Mouse (Mus musculus): ENCODE data around the gene Hoxa13. TPM values are rescaled to one million over a fixed set of nuclear protein-coding genes. Genes with fewer than 3 reads are reported as not detected.

Gene Hoxa13
- total RNA-seq, 2 experiments from 2014 or later, result not detected

GRCm38 (mm10) chr6:52252016-52252774, 8.5 kb downstream of the Hoxa13 start:
- DNase-seq (ENCODE audit: extremely low spot score in 1 of 2, low spot score in 1 of 2), result no peak

- DNase-seq (ENCODE audit: extremely low spot score in 1 of 2, low spot score in 1 of 2), result no peak
Observed at GRCm38 (mm10) chr6:52251177-52251879, 9.4 kb downstream of the Hoxa13 start.

- no peak for DNase-seq (ENCODE audit: extremely low spot score in 1 of 2, low spot score in 1 of 2)
Observed at GRCm38 (mm10) chr6:52249826-52250225, 10.9 kb downstream of the Hoxa13 start.

GRCm38 (mm10) chr6:52249415-52249738, 11.3 kb downstream of the Hoxa13 start:
- DNase-seq (ENCODE audit: extremely low spot score in 1 of 2, low spot score in 1 of 2), result no peak

GRCm38 (mm10) chr6:52248638-52249414, 11.9 kb downstream of the Hoxa13 start:
- no peak for DNase-seq (ENCODE audit: extremely low spot score in 1 of 2, low spot score in 1 of 2)

- DNase-seq (ENCODE audit: extremely low spot score in 1 of 2, low spot score in 1 of 2), result no peak
Observed at GRCm38 (mm10) chr6:52247766-52248637, 12.7 kb downstream of the Hoxa13 start.

- no peak for DNase-seq (ENCODE audit: extremely low spot score in 1 of 2, low spot score in 1 of 2)
Observed at GRCm38 (mm10) chr6:52246916-52247315, 13.8 kb downstream of the Hoxa13 start.

- DNase-seq (ENCODE audit: extremely low spot score in 1 of 2, low spot score in 1 of 2), result no peak
Observed at GRCm38 (mm10) chr6:52246403-52246803, 14.3 kb downstream of the Hoxa13 start.

- no peak for DNase-seq (ENCODE audit: extremely low spot score in 1 of 2, low spot score in 1 of 2)
Observed at GRCm38 (mm10) chr6:52245757-52246142, 14.9 kb downstream of the Hoxa13 start, which contains the start of gene Hoxa11. Gene Hoxa11, minus strand, starts transcription at chr6:52245810.

GRCm38 (mm10) chr6:52245040-52245756, 15.5 kb downstream of the Hoxa13 start:
- DNase-seq (ENCODE audit: extremely low spot score in 1 of 2, low spot score in 1 of 2), result no peak

- DNase-seq (ENCODE audit: extremely low spot score in 1 of 2, low spot score in 1 of 2), result no peak
Observed at GRCm38 (mm10) chr6:52244471-52245039, 16.1 kb downstream of the Hoxa13 start.

- DNase-seq (ENCODE audit: extremely low spot score in 1 of 2, low spot score in 1 of 2), result no peak
Observed at GRCm38 (mm10) chr6:52243681-52244121, 17.0 kb downstream of the Hoxa13 start.

GRCm38 (mm10) chr6:52242801-52243332, 17.8 kb downstream of the Hoxa13 start:
- DNase-seq (ENCODE audit: extremely low spot score in 1 of 2, low spot score in 1 of 2), result no peak

GRCm38 (mm10) chr6:52241001-52241621, 19.6 kb downstream of the Hoxa13 start:
- DNase-seq (ENCODE audit: extremely low spot score in 1 of 2, low spot score in 1 of 2), result no peak

- peak in 1 of 2 experiments; percentile 50 for DNase-seq (ENCODE audit: extremely low spot score in 1 of 2, low spot score in 1 of 2)
Observed at GRCm38 (mm10) chr6:52240389-52241000, 20.2 kb downstream of the Hoxa13 start, which contains the start of gene Hoxa10. Gene Hoxa10, minus strand, starts transcription at chr6:52240854.

- DNase-seq (ENCODE audit: extremely low spot score in 1 of 2, low spot score in 1 of 2), result no peak
Observed at GRCm38 (mm10) chr6:52239625-52240388, 20.9 kb downstream of the Hoxa13 start.

- no peak for DNase-seq (ENCODE audit: extremely low spot score in 1 of 2, low spot score in 1 of 2)
Observed at GRCm38 (mm10) chr6:52238976-52239375, 21.7 kb downstream of the Hoxa13 start.
